In genomic region chr8:125556706-125557105, GRCm38 (mm10) we compare ENCODE assay signal across 12 mouse cellular contexts. TPM values are rescaled to one million over a fixed set of nuclear protein-coding genes. Genes with fewer than 3 reads are reported as not detected.
A peak's percentile ranks its signal among the peaks of the same experiment; 100 is the strongest.
DNase-seq lines count a peak whose midpoint lies in the region; ATAC-seq and TF ChIP-seq lines count a peak whose summit lies in the region.
"Had no signal": no experiment of that assay in that cellular context is flagged by ENCODE, and none has a peak within 500 bp of the region (broad histone marks: within the 10 kb centered on the region; RNA-seq: fewer than 3 reads in every experiment).

No protein-coding gene starts in this region.

- TF ChIP-seq CTCF in gastrocnemius, adult 2 months (IDR thresholded peaks at IDR 0.05) = no peak
- no peak for TF ChIP-seq CTCF in lung, embryonic 14.5 days (IDR thresholded peaks at IDR 0.05; ENCODE audit: low read depth)

- peak overlapping the region; percentile 68 for H3K27ac ChIP-seq in gastrocnemius, adult 2 months
- H3K27ac ChIP-seq in lung, embryonic 14.5 days (ENCODE audit: low read depth) = 0 out of 2 replicates have a peak overlapping the region, but pooled peaks have one; percentile 58
- peak overlapping the region; percentile 84 for H3K27ac ChIP-seq in embryonic facial prominence, embryonic 15.5 days (replicated peaks)
- H3K27ac ChIP-seq: liver, embryonic 13.5 days; midbrain, embryonic 12.5 days; neural tube, embryonic 12.5 days had no signal

- peaks cover 27% of the 10 kb centered on the region for H3K4me1 ChIP-seq in lung, embryonic 14.5 days (ENCODE audit: insufficient read depth)
- peaks cover 64% of the 10 kb centered on the region for H3K4me1 ChIP-seq in embryonic facial prominence, embryonic 15.5 days

- no peaks in the 10 kb centered on the region for H3K9me3 ChIP-seq in lung, embryonic 14.5 days (ENCODE audit: low read depth, low read length)
- H3K9me3 ChIP-seq in embryonic facial prominence, embryonic 15.5 days (replicated peaks) = no peaks in the 10 kb centered on the region
- H3K9me3 ChIP-seq: liver, embryonic 13.5 days; midbrain, embryonic 12.5 days; neural tube, embryonic 12.5 days had no signal

- 68% methylated on average over 5 of the region's 5 CpGs for WGBS in lung, embryonic 14.5 days
- WGBS in embryonic facial prominence, embryonic 15.5 days = 68% methylated on average over 5 of the region's 5 CpGs

- H3K4me2 ChIP-seq in lung, embryonic 14.5 days = no peak overlapping the region
- H3K4me2 ChIP-seq in embryonic facial prominence, embryonic 15.5 days (replicated peaks) = peak overlapping the region; percentile 4; the same call in 1 of the 2 replicates
- H3K4me2 ChIP-seq: liver, embryonic 13.5 days; midbrain, embryonic 12.5 days; neural tube, embryonic 12.5 days had no signal

- H3K9ac ChIP-seq in lung, embryonic 14.5 days = no peak overlapping the region
- no peak overlapping the region for H3K9ac ChIP-seq in embryonic facial prominence, embryonic 15.5 days
- H3K9ac ChIP-seq: liver, embryonic 13.5 days; midbrain, embryonic 12.5 days; neural tube, embryonic 12.5 days had no signal

- intact Hi-C loops in gastrocnemius, adult 2 months (cut with DNase I) = no loop called here

- H3K4me3 ChIP-seq in gastrocnemius, adult 2 months = no peak overlapping the region
- H3K4me3 ChIP-seq in lung, embryonic 14.5 days (ENCODE audit: low read depth, low read length) = no peak overlapping the region
- no peak overlapping the region for H3K4me3 ChIP-seq in embryonic facial prominence, embryonic 15.5 days (replicated peaks)
- H3K4me3 ChIP-seq: liver, embryonic 13.5 days; midbrain, embryonic 12.5 days; neural tube, embryonic 12.5 days had no signal

- peak; percentile 42 for DNase-seq in gastrocnemius, adult 2 months
- no peak for DNase-seq in gastrocnemius, adult 8-10 months (ENCODE audit: low spot score in 2 of 2)
- DNase-seq in lung, embryonic 14.5 days = no peak
- DNase-seq in lung, postnatal 25 days (ENCODE audit: low spot score) = no peak
- DNase-seq in kidney, postnatal 36 days = peak; percentile 59 to 64
- no peak for DNase-seq in retina, postnatal 1 day
- no peak for DNase-seq in adrenal gland, postnatal 25 days
- DNase-seq: liver, embryonic 13.5 days had no signal

- H3K27me3 ChIP-seq in lung, embryonic 14.5 days (ENCODE audit: insufficient read depth, low read length) = no peaks in the 10 kb centered on the region
- no peaks in the 10 kb centered on the region for H3K27me3 ChIP-seq in embryonic facial prominence, embryonic 15.5 days
- H3K27me3 ChIP-seq: neural tube, embryonic 12.5 days; Patski had no signal

- H3K36me3 ChIP-seq in lung, embryonic 14.5 days (ENCODE audit: insufficient read depth) = no peaks in the 10 kb centered on the region; the same call in 1 of the 2 replicates
- H3K36me3 ChIP-seq in embryonic facial prominence, embryonic 15.5 days = no peaks in the 10 kb centered on the region
- H3K36me3 ChIP-seq: liver, embryonic 13.5 days; midbrain, embryonic 12.5 days; neural tube, embryonic 12.5 days had no signal

- no peak for ATAC-seq in lung, embryonic 14.5 days (ENCODE audit: insufficient read depth)
- ATAC-seq in embryonic facial prominence, embryonic 15.5 days (ENCODE audit: insufficient number of reproducible peaks, low FRiP score, low TSS enrichment, low read depth) = no peak
- ATAC-seq: Patski had no signal

RNA-seq across cellular contexts. Expression of gene Sipa1l2, which starts 12.9 kb away (rescaled TPM):
- total RNA-seq in gastrocnemius, adult 2 months (2021) = 10 to 100 TPM in 1 of 2 experiments, 1 to 10 TPM in 1; 4.5 to 10.8 TPM
- total RNA-seq in gastrocnemius, adult 8-10 months (2022) = 1 to 10 TPM; 3.9 to 5.4 (median 4.5) TPM
- 13.2 and 14.2 TPM in 2 replicates for polyA plus RNA-seq in lung, embryonic 14.5 days (2014; fragmentation: Nextera tagmentation; extraction: Ambion mirVana)
- 12.6 and 12.8 TPM in 2 replicates for polyA plus RNA-seq in embryonic facial prominence, embryonic 15.5 days (2015; fragmentation: Nextera tagmentation; extraction: Ambion mirVana)
- 54.5 and 79.1 TPM in 2 replicates for total RNA-seq in adrenal gland, postnatal 25 days (2021)

Comparison
In these comparisons a context has a peak if more than half of its experiments do, and no peak if none do; other contexts are left out.
1. DNase-seq: peak in gastrocnemius, adult 2 months (single experiment) and kidney, postnatal 36 days (2 of 2); none in gastrocnemius, adult 8-10 months (0 of 2), lung, embryonic 14.5 days (single experiment), lung, postnatal 25 days (single experiment), retina, postnatal 1 day (single experiment) and adrenal gland, postnatal 25 days (single experiment).
2. Peak in every context shown above with its lines, with median percentiles within 50 percentile points of each other: H3K27ac ChIP-seq.